Mouse (Mus musculus) stomach, postnatal 0 days (tissue): ENCODE measurements around the gene Necab2.

Experiments
- CTCF ChIP-seq: IDR thresholded peaks from 2 replicates; pipeline ENCODE4 v1.5.1; 2016; ENCODE audit warnings: antibody characterized with exemption, low read depth, mild to moderate bottlenecking, moderate library complexity
- EP300 ChIP-seq: optimal IDR thresholded peaks from 2 replicates; pipeline ENCODE3; 2016; ENCODE audit warnings: antibody characterized with exemption

DNA sequence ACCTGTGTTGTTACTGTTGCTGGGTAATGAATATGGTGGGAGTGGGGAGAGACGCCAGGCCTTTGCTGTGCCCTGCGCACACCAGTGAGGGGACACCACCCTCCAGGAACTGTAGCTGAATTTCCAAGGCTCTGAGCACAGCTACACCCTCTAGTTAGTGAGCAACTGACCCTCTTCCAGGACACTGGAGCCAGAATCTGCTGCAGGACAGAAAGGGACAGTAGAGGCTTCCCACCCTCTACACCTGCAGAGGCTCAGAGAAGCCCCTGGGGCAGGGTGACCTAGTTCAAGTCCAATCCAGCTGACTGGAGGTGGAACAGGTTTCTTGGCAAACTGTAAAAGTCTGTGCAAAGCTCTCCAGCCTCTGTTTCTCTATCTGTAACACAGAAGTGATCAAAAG lies 7.1 kb upstream of the Necab2 start:
- no peak for TF ChIP-seq EP300
- no peak for TF ChIP-seq CTCF
